Mouse (Mus musculus) ES-Bruce4 (cell line): Measurements from ENCODE around the gene Entpd6. TPM values are rescaled to one million over a fixed set of nuclear protein-coding genes. Genes with fewer than 3 reads are reported as not detected.

Source experiments
- H3K27ac ChIP-seq: 2 replicates; pipeline ENCODE4 v1.5.1; 2012; ENCODE audit warnings: low read length, inconsistent platforms; ENCODE audit not compliant: insufficient read depth
- H3K27me3 ChIP-seq: 2 replicates; pipeline ENCODE4 v1.6.1; 2012; ENCODE audit warnings: mild to moderate bottlenecking, low read length, inconsistent platforms; ENCODE audit not compliant: control insufficient read depth, poor library complexity, insufficient read depth, severe bottlenecking
- H3K36me3 ChIP-seq: 2 replicates; pipeline ENCODE4 v1.6.1; 2012; ENCODE audit warnings: inconsistent platforms, mild to moderate bottlenecking, low read length, moderate library complexity; ENCODE audit not compliant: control insufficient read depth, poor library complexity, insufficient read depth, severe bottlenecking
- H3K4me1 ChIP-seq: one replicate; pipeline ENCODE4 v1.8.1; 2011; ENCODE audit warnings: low read length; ENCODE audit not compliant: control insufficient read depth, insufficient read depth
- H3K4me3 ChIP-seq: 2 replicates; pipeline ENCODE4 v1.5.1; 2011; ENCODE audit warnings: low read depth, mild to moderate bottlenecking, low read length
- H3K9ac ChIP-seq: 2 replicates; pipeline ENCODE4 v1.6.1; 2012; ENCODE audit warnings: low read depth, mild to moderate bottlenecking, inconsistent platforms; ENCODE audit not compliant: poor library complexity, severe bottlenecking
- H3K9me3 ChIP-seq: replicated peaks from 2 replicates; pipeline ENCODE4 v1.6.1; 2012; ENCODE audit warnings: mild to moderate bottlenecking, low read length, inconsistent platforms; ENCODE audit not compliant: control insufficient read depth, poor library complexity, insufficient read depth, severe bottlenecking
- CTCF ChIP-seq: IDR thresholded peaks from one replicate; pipeline ENCODE4 v1.8.1; 2011; ENCODE audit warnings: low read depth, low read length
- EP300 ChIP-seq: IDR thresholded peaks from 2 replicates; pipeline ENCODE4 v1.6.1; 2011; ENCODE audit warnings: low read depth, low read length; ENCODE audit not compliant: insufficient read depth
- POLR2A ChIP-seq: IDR thresholded peaks from one replicate; pipeline ENCODE4 v1.8.1; 2011; ENCODE audit warnings: low read length; ENCODE audit not compliant: insufficient read depth
- polyA plus RNA-seq: library from polyadenylated mRNA; stranded (reverse); fragments of >200 nt; gene quantifications from 2 replicates; pipeline ENCODE4 v1.2.4, GENCODE M21; 2011; ENCODE audit warnings: low read depth; ENCODE audit not compliant: missing spikeins, insufficient read depth, insufficient read length

The Entpd6 gene
- polyA plus RNA-seq, 1 experiment, result 28.1 TPM

DNA sequence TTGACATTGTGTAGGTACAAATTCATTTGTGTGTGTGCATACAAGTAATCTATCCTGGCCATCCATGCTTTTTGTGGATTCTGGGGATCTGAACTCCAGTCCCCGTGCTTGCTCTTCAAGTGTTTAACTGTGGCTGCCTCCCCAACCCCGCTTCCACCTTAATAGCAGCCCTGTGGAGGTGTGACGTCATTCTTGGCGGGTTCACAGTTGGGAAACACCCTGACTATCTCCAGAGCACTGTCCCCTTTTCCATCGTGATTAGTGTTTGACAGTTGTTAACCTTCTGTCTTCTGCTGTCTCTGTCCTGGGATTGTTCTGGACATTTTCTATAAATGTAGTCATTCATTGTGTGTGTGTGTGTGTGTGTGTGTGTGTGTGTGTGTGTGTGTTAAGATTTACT lies 61.8 kb downstream of the Entpd6 start:
- H3K36me3 ChIP-seq, result peaks cover 5% of the 10 kb centered on the region; the same call in 1 of the 2 replicates
- H3K9ac ChIP-seq, result no peak overlapping the region
- TF ChIP-seq POLR2A (no peak), EP300 (no peak), CTCF (no peak)
- H3K27ac ChIP-seq, result no peak overlapping the region
- H3K4me3 ChIP-seq, result no peak overlapping the region
- H3K9me3 ChIP-seq, result no peaks in the 10 kb centered on the region
- H3K27me3 ChIP-seq, result no peaks in the 10 kb centered on the region
- H3K4me1 ChIP-seq, result no peaks in the 10 kb centered on the region

GRCm38 (mm10) chr2:150812816-150813215 lies 64.0 kb downstream of the Entpd6 start:
- no peaks in the 10 kb centered on the region for H3K27me3 ChIP-seq
- TF ChIP-seq POLR2A, result no peak
- TF ChIP-seq EP300, result no peak
- no peak for TF ChIP-seq CTCF
- no peaks in the 10 kb centered on the region for H3K4me1 ChIP-seq
- peaks cover 5% of the 10 kb centered on the region; the same call in 1 of the 2 replicates for H3K36me3 ChIP-seq
- no peaks in the 10 kb centered on the region for H3K9me3 ChIP-seq
- no peak overlapping the region for H3K9ac ChIP-seq
- no peak overlapping the region for H3K4me3 ChIP-seq
- no peak overlapping the region for H3K27ac ChIP-seq

DNA sequence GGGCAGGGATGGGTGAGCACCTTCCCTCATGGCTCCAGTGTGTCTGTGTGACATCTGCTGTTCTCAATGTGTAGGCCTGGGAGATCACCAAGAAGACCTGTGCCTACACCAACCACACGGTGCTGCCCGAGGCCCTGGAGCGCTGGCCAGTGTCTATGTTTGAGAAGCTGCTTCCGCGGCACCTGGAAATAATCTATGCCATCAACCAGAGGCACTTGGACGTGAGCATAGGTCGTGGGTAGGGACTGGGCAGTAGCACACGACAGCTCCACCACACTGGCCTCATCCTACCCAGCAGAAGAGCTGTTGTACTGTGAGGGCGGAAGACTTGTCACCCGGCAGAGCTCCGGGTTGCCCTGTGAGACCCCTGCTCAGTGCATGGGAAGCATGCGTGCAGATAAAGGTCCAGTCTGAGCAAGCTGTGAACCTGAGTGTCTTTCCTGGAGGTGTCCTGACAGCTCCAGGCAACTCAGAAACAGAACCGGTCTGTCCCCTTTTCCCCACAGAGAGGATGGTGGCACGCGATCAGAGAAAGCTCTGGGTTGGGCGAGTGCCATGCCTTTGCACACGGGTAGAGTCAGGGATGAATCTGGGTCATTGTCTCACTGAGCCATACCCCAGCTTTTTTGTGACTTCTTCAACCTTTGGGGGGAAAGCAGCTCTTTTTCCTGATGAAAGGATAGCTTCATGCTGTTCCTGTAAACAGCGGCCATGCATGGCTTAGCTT lies 68.0 kb downstream of the Entpd6 start:
- Histone ChIP-seq H3K36me3 (peaks cover 6% of the 10 kb centered on the region; the same call in 1 of the 2 replicates), H3K9ac (no peak overlapping the region), H3K27ac (no peak overlapping the region), H3K9me3 (no peaks in the 10 kb centered on the region), H3K4me1 (no peaks in the 10 kb centered on the region), H3K4me3 (no peak overlapping the region), H3K27me3 (no peaks in the 10 kb centered on the region)
- TF ChIP-seq POLR2A (no peak), CTCF (no peak), EP300 (no peak)

GRCm38 (mm10) chr2:150818742-150819141 lies 69.9 kb downstream of the Entpd6 start:
- TF ChIP-seq EP300, result no peak
- TF ChIP-seq CTCF, result no peak
- no peak for TF ChIP-seq POLR2A
- Histone ChIP-seq H3K4me3 (no peak overlapping the region), H3K9me3 (no peaks in the 10 kb centered on the region), H3K4me1 (no peaks in the 10 kb centered on the region), H3K27me3 (no peaks in the 10 kb centered on the region), H3K9ac (no peak overlapping the region), H3K27ac (no peak overlapping the region), H3K36me3 (peaks cover 6% of the 10 kb centered on the region; the same call in 1 of the 2 replicates)

GRCm38 (mm10) chr2:150820720-150821119 lies 71.9 kb downstream of the Entpd6 start:
- no peaks in the 10 kb centered on the region for H3K27me3 ChIP-seq
- H3K9me3 ChIP-seq, result no peaks in the 10 kb centered on the region
- H3K36me3 ChIP-seq, result peaks cover 10% of the 10 kb centered on the region; the same call in 1 of the 2 replicates
- H3K9ac ChIP-seq, result no peak overlapping the region
- no peaks in the 10 kb centered on the region for H3K4me1 ChIP-seq
- no peak overlapping the region for H3K4me3 ChIP-seq
- H3K27ac ChIP-seq, result no peak overlapping the region
- no peak for TF ChIP-seq EP300
- TF ChIP-seq CTCF, result no peak
- TF ChIP-seq POLR2A, result no peak

Other genes with a start within 250 kb of the Entpd6 start
- not detected in 2 replicates for gene Cst7, start 178.6 kb upstream of the Entpd6 start, polyA plus RNA-seq
- gene Apmap, start 140.5 kb upstream of the Entpd6 start, polyA plus RNA-seq, result 9.0 and 10.0 TPM in 2 replicates
- 9.8 and 10.4 TPM in 2 replicates for gene Acss1, start 80.5 kb upstream of the Entpd6 start, polyA plus RNA-seq
- 0.57 and 0.58 TPM in 2 replicates for gene Vsx1, start 59.7 kb upstream of the Entpd6 start, polyA plus RNA-seq
- gene Pygb, start 37.7 kb downstream of the Entpd6 start, polyA plus RNA-seq, result 39.5 and 45.4 TPM in 2 replicates
- 31.3 and 35.8 TPM in 2 replicates for gene Abhd12, start 155.7 kb downstream of the Entpd6 start, polyA plus RNA-seq
- 47.0 and 53.0 TPM in 2 replicates for gene Gins1, start 156.4 kb downstream of the Entpd6 start, polyA plus RNA-seq